ENCODE assay signal across 9 mouse cellular contexts in genomic region chr19:53841915-53842314, GRCm38 (mm10). TPM values are rescaled to one million over a fixed set of nuclear protein-coding genes. Genes with fewer than 3 reads are reported as not detected.
DNase-seq lines count a peak whose midpoint lies in the region; ATAC-seq and TF ChIP-seq lines count a peak whose summit lies in the region.
"Had no signal": no experiment of that assay in that cellular context is flagged by ENCODE, and none has a peak within 500 bp of the region (broad histone marks: within the 10 kb centered on the region; RNA-seq: fewer than 3 reads in every experiment).

No protein-coding gene starts in this region.

- peak; percentile 84 to 91 (median 85) for TF ChIP-seq CTCF in MEL (IDR thresholded peaks at IDR 0.05 in 2 of 3, conservative IDR thresholded peaks at IDR 0.05 in 1 of 3; ENCODE audit: control insufficient read depth in 1 of 3, insufficient read depth in 1 of 3, low read depth in 2 of 3, low read length in 3 of 3, poor library complexity in 1 of 3, severe bottlenecking in 1 of 3)

- H3K4me1 ChIP-seq in MEL (ENCODE audit: control insufficient read depth in 1 of 2, insufficient read depth in 2 of 2, low read length in 2 of 2), result no peaks in the 10 kb centered on the region; a peak in 1 of 4 replicates
- peaks cover 4% of the 10 kb centered on the region; the same call in 1 of the 2 replicates for H3K4me1 ChIP-seq in forebrain, embryonic 11.5 days (replicated peaks; ENCODE audit: control insufficient read depth, insufficient read depth, low read length)

- TF ChIP-seq RAD21 in MEL (IDR thresholded peaks at IDR 0.05; ENCODE audit: low read depth, low read length), result peak; percentile 77

- no peaks in the 10 kb centered on the region for H3K27me3 ChIP-seq in MEL (ENCODE audit: control insufficient read depth in 1 of 2, insufficient read depth in 2 of 2, low read length in 2 of 2)
- H3K27me3 ChIP-seq in forebrain, embryonic 11.5 days (ENCODE audit: control insufficient read depth, insufficient read depth, low read length), result no peaks in the 10 kb centered on the region
- H3K27me3 ChIP-seq: neural tube, embryonic 13.5 days had no signal

- no peaks in the 10 kb centered on the region for H3K79me2 ChIP-seq in MEL (ENCODE audit: control insufficient read depth, insufficient read depth, low read length, poor library complexity)

- no peaks in the 10 kb centered on the region for H3K9me3 ChIP-seq in MEL (replicated peaks; ENCODE audit: insufficient read depth, low read length)
- no peaks in the 10 kb centered on the region for H3K9me3 ChIP-seq in forebrain, embryonic 11.5 days (ENCODE audit: control insufficient read depth, low read length)
- H3K9me3 ChIP-seq: neural tube, embryonic 13.5 days had no signal

- TF ChIP-seq POLR2A in MEL (IDR thresholded peaks at IDR 0.05; ENCODE audit: control insufficient read depth in 1 of 2, insufficient read depth in 1 of 2, low read depth in 1 of 2, low read length in 2 of 2, poor library complexity in 1 of 2), result no peak

- no peak for ATAC-seq in forebrain, embryonic 11.5 days (replicated peaks; ENCODE audit: low FRiP score)

- H3K9ac ChIP-seq in MEL (ENCODE audit: control insufficient read depth, low read depth, low read length, poor library complexity, severe bottlenecking), result no peak overlapping the region
- no peak overlapping the region for H3K9ac ChIP-seq in forebrain, embryonic 11.5 days (ENCODE audit: low read length)
- H3K9ac ChIP-seq: neural tube, embryonic 13.5 days had no signal

- no peak overlapping the region for H3K27ac ChIP-seq in MEL (ENCODE audit: control insufficient read depth, low read depth, low read length)
- no peak overlapping the region for H3K27ac ChIP-seq in forebrain, embryonic 11.5 days (ENCODE audit: low read depth, low read length)
- H3K27ac ChIP-seq: neural tube, embryonic 13.5 days had no signal

- no peak overlapping the region for H3K4me2 ChIP-seq in forebrain, embryonic 11.5 days (ENCODE audit: low read depth, low read length, severe bottlenecking)
- H3K4me2 ChIP-seq: neural tube, embryonic 13.5 days had no signal

- TF ChIP-seq EP300 in MEL (IDR thresholded peaks at IDR 0.05; ENCODE audit: low read depth in 1 of 2, low read length in 2 of 2), result no peak

- WGBS in forebrain, embryonic 11.5 days, result 63% methylated on average over 8 of the region's 8 CpGs

- H3K36me3 ChIP-seq in MEL (ENCODE audit: control insufficient read depth in 1 of 2, insufficient read depth in 2 of 2, low read length in 2 of 2), result peaks cover 2 to 3% of the 10 kb centered on the region in 2 experiments; a peak in 3 of 4 replicates
- no peaks in the 10 kb centered on the region for H3K36me3 ChIP-seq in forebrain, embryonic 11.5 days (ENCODE audit: control insufficient read depth, insufficient read depth, low read length)
- H3K36me3 ChIP-seq: neural tube, embryonic 13.5 days had no signal

- no peak overlapping the region for H3K4me3 ChIP-seq in MEL (ENCODE audit: control insufficient read depth in 1 of 2, insufficient read depth in 1 of 2, low read depth in 2 of 2, low read length in 2 of 2)
- no peak overlapping the region for H3K4me3 ChIP-seq in forebrain, embryonic 11.5 days (ENCODE audit: low read depth, low read length)
- H3K4me3 ChIP-seq: neural tube, embryonic 13.5 days had no signal

- peak; percentile 73 to 74 for DNase-seq in layer of hippocampus, postnatal 10 days (ENCODE audit: low spot score in 2 of 2)
- no peak for DNase-seq in layer of hippocampus, adult 9-11 months
- peak; percentile 72 for DNase-seq in MEL (ENCODE audit: low read depth, low spot score)
- DNase-seq in c-Kit-positive CD71-negative TER-119-negative erythroid progenitor cells, embryonic 14.5 days (ENCODE audit: low read depth), result peak; percentile 61
- DNase-seq in lung, postnatal 14 days, result peak; percentile 73
- DNase-seq in thymus, adult 18-20 months, result peak; percentile 45 to 60
- no peak for DNase-seq in urinary bladder, postnatal 10 days (ENCODE audit: low spot score)
- no peak for DNase-seq in forebrain, embryonic 11.5 days (ENCODE audit: low spot score)

TF ChIP-seq in MEL, 35 proteins besides CTCF, POLR2A, EP300 and RAD21:
- TF ChIP-seq USF1 (IDR thresholded peaks at IDR 0.05; ENCODE audit: low read depth, low read length) (no peak), MEF2A (IDR thresholded peaks at IDR 0.05; ENCODE audit: extremely low read depth, insufficient replicate concordance, low read depth, low read length, poor library complexity, severe bottlenecking) (no peak), RCOR1 (IDR thresholded peaks at IDR 0.05; ENCODE audit: low read depth, low read length) (no peak), ZC3H11A (IDR thresholded peaks at IDR 0.05; ENCODE audit: low read depth, low read length) (peak; percentile 76), POLR2AphosphoS5 (IDR thresholded peaks at IDR 0.05; ENCODE audit: borderline replicate concordance, low read depth, low read length) (no peak), SMC3 (IDR thresholded peaks at IDR 0.05; ENCODE audit: low read depth, low read length) (peak; percentile 60), E2F4 (IDR thresholded peaks at IDR 0.05; ENCODE audit: borderline replicate concordance, low read depth, low read length) (no peak), ETS1 (IDR thresholded peaks at IDR 0.05; ENCODE audit: low read depth, low read length) (no peak), HCFC1 (IDR thresholded peaks at IDR 0.05; ENCODE audit: low read depth, low read length) (no peak), JUND (IDR thresholded peaks at IDR 0.05; ENCODE audit: low read depth, low read length) (no peak)

RNA-seq across cellular contexts. Expression of gene Pdcd4, which starts 50.1 kb away (rescaled TPM):
- total RNA-seq in layer of hippocampus, postnatal 10 days (2021), result 100 to 1,000 TPM; 110 to 118 TPM
- 19.7 and 30.0 TPM in 2 replicates for total RNA-seq in MEL (2012; rRNA removed)
- 10 to 100 TPM in 1 of 2 experiments, not detected in 1; 37.6 TPM for polyA plus RNA-seq in MEL (2012; ENCODE audit: insufficient read depth in 1 of 2, insufficient read length in 2 of 2, low read depth in 1 of 2, low replicate concordance in 2 of 2, missing spikeins in 1 of 2)
- 84.0 and 90.6 TPM in 2 replicates for polyA plus RNA-seq in forebrain, embryonic 11.5 days (2014; fragmentation: Nextera tagmentation; extraction: Ambion mirVana)

Comparison
In these comparisons a context has a peak if more than half of its experiments do, and no peak if none do; other contexts are left out.
1. DNase-seq: peak in layer of hippocampus, postnatal 10 days (2 of 2), MEL (single experiment), c-Kit-positive CD71-negative TER-119-negative erythroid progenitor cells, embryonic 14.5 days (single experiment), lung, postnatal 14 days (single experiment) and thymus, adult 18-20 months (2 of 2); none in layer of hippocampus, adult 9-11 months (single experiment), urinary bladder, postnatal 10 days (single experiment) and forebrain, embryonic 11.5 days (single experiment).